Mouse (Mus musculus): Measurements from ENCODE around the gene Prkag2.
"Not testable (repeated sequence)": the region's sequence is repeated elsewhere in the genome, so short reads cannot be mapped to it uniquely, and the experiment has no call there.

Prkag2 gene

DNA sequence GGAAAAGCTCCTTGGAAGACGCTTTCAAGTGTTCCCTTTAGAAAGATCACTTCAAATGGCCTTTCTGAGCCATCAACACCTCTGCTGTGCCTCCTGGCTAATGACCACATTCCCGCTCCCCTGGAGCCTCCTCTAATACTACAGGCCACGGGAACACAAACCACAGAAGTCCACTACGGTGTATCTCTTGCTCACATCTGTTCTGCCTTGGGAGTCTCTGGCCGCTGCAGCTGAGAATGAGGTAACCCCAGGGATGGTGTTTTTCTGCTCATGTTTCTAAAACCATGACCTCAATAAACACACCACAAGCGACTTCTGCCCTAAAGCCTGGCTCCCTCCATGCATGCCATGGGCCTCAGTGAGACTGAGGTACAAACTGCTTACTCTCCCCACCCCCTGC lies 227.2 kb downstream of the Prkag2 start:
- DNase-seq (ENCODE audit: low spot score in 2 of 2), result no peak

- no peak for DNase-seq (ENCODE audit: low spot score in 2 of 2)
Observed at GRCm38 (mm10) chr5:24871276-24871675, 229.2 kb downstream of the Prkag2 start.

GRCm38 (mm10) chr5:24869796-24870289 lies 230.6 kb downstream of the Prkag2 start:
- DNase-seq (ENCODE audit: low spot score in 2 of 2), result peak; percentile 24 to 39

DNA sequence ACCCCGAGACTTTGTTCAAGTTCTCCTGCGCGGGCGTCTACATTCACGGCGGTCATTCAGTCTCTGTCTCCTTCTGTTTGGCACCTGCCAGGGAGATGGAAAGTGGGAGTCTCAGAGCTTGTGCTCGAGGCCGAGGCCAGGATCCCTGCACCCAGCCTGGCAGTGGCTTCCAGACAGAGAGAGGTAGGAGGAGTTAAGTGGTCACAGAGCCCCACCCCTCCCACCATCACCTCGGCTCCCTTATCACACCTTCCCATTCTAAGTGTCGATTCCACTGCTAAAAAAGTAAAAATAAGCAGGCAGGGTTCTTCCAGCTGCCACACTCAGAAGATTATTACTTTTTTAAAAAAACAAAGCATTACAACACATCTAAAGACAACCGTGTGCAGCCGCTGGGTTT lies 236.6 kb downstream of the Prkag2 start:
- DNase-seq (ENCODE audit: low spot score in 2 of 2), result no peak

DNA sequence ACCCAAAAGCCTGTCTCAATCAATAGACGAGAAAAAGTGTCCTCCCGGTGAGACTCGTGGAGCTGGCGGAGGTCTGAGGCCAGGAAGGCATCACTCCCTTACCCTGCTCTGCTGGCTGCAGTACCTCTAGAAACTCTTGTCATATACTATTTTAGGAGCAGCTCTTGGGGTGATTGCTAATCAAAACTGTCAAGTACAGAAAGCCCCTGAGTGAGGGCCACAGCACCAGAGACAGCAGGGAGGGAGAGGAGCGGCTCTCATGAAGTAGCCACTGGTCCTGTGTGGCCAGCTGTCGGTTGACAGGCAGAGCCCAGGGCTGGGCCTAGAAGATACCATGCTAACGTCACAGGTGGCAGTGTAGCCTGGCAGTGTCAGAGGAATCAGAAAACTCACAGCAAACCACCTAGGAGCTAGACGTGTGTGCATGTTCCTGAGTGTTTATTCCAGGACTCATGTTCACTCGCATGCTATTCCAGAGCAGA lies 239.0 kb downstream of the Prkag2 start:
- DNase-seq (ENCODE audit: low spot score in 2 of 2), result no peak

DNA sequence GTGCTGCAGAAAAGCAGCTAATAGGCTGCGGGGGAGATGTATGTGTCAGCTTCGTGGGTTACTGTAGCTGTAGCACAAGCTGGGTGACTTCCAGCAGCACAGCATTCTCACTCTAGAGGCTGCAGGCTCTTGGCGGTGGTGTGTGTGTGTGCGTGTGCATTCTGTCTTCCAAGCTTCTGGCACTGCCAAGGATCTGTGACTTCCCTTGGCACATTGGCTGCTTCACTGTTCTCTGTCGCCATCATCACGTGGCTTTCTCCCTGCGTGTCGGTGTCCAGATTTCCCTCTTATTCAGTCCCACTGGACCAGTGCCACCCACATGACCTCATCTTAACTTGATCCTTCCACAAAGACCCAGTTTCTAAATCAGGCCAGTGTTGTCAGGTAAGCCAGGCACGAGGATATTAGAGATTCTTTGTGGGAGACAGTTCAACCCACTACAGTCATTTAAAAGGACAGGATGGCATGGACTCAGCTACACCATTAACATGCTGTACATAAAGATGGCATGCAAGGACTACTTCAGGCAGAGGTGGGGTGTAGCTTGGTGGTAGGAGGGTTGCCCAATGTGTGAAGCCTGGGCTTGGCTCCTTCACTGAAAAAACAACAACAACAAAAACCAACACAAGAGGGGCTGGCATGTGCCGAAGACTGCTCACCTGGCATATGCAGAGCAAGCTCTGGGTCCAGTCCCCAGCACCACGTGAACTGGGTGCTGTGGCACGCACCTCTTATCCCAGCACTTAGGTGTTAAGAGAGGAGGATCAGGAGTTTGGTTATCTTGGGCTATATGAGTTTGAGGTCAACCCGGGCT lies 239.6 kb downstream of the Prkag2 start:
- no peak for DNase-seq (ENCODE audit: low spot score in 2 of 2)

- DNase-seq (ENCODE audit: low spot score in 2 of 2), result no peak
Observed at GRCm38 (mm10) chr5:24859771-24860540, 240.5 kb downstream of the Prkag2 start.

DNA sequence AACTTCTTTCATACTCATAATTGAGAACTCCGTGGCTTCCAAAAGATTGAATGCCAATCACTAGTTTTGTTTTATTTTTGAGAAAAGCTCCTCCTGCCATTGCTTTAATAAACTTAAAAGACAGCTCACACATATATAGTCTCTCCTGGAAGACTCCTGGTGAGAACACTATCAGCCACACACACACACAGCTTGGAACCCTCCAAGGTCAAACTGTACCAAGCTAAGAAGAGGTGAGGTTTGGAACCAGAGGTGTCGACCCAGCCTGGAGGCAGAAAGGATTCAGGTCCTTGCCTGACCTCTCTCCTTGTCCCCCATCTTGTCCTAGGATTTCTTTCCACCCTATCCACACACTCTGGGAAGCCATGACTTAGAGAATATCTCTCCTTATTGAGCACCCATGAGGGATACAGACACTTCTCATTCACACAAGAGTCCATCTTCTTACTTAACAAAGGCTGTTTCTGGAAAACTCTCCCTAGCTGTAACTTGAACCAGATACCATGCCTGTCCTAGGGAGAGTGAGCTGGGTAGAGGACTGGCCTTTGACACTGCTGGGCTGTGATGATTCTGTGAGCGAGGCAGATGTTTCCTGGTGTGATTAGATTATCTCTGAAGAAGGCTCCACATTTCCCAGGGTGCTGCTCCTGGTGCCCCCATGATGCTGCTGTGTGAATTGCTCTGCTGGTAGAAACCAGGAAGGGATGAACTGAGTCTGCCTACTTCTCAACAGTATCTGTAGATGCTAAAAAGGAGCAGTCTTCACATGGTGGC lies 245.4 kb downstream of the Prkag2 start:
- no peak for DNase-seq (ENCODE audit: low spot score in 2 of 2)

GRCm38 (mm10) chr5:24854256-24854655 lies 246.2 kb downstream of the Prkag2 start:
- DNase-seq (ENCODE audit: low spot score in 2 of 2), result no peak

DNA sequence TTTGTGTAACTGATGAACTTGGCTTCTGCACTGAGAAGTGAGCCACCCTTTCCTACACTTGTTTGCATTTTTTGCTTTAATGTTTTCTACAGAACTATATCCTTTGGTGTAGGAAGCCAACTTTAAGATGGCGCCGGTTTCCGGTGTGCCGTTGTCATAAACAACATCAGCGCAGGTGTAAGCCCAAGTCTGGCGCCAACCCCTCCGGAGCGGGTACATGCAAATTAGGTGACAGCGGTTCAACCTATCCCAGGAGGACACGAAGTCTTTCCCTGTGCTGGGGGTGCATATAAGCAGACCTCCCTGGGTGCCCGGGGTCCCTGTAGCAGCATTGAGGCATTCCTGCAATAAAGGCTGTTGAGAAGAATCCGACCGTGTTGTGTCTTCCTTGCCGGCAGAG lies 252.2 kb downstream of the Prkag2 start:
- DNase-seq (ENCODE audit: low spot score in 2 of 2), result not testable (repeated sequence)

DNA sequence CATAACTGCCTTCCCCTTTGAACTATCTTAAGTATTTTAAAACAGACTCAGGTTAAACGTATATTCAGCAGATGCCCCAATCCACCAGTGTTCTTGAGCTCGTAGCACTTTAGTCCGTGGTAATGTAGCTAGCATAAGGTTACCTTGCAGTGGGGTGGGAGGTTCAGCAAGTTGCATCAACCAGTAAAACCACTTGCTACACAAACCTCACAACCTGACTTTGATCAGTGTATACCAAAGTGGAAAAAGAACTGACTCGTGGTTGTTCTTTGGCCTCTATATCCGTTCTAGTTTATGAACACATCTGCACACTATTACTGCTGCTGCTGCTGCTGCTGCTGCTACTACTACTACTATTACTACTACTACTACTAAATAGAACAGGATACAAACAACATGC lies 256.6 kb downstream of the Prkag2 start:
- no peak for DNase-seq (ENCODE audit: low spot score in 2 of 2)

GRCm38 (mm10) chr5:24843103-24843475 lies 257.4 kb downstream of the Prkag2 start:
- DNase-seq (ENCODE audit: low spot score in 2 of 2), result no peak

GRCm38 (mm10) chr5:24842274-24843102 lies 258.0 kb downstream of the Prkag2 start, which contains the start of gene Rheb:
Rheb (minus strand) TSS chr5:24842624.
- peak; percentile 92 to 96 for DNase-seq (ENCODE audit: low spot score in 2 of 2)

DNA sequence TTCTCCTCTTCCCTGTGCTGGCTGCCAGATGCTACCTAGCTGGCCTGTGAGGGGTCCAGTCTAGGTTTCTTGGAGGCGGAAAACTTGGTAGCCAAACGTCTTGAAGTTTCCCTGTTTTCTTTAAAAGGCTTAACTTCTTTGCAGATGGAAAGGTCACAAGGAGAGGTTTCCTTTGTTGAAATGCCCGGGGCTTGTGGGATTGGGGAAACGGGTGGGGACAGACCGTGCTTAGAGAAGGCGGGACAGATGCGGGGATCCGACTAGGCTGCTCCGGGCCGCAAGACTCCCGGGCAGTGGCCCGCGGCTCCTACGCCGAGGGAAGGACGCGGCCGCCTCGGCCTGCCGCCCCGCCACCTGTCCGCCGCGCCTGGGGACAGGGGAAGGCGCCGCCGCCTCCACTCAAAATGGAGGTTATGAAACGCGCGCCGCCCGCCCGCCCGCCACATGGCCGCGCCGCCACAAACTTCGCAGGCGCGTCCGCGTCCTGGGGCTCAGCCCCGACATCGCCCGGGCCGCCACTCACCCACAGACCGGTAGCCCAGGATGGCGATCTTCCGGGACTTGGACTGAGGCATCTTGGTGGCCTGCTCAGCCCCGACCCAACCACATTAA lies 258.7 kb downstream of the Prkag2 start:
- peak in 1 of 2 experiments; percentile 53 for DNase-seq (ENCODE audit: low spot score in 2 of 2)

DNA sequence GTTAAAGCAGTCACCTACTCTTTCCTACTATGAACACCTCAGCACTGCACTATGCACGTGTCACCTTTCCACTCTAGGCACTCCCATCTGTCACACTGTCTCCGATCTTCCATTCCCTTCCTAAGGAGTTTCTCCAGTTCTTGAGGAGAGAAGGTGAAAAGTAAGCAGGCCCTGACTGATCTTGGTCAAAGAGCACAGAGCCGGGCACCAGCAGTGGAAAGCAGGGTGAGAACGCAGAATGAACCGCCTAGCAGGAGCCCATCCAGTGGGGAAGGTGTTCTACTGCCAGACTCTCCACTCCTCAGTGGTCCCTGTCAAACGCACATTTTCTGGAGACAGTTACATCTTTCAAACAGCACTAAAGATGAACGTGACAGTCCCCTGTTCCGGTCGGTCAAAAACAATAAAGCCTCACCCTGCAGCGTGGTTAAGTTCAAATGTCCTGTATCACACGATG lies 259.4 kb downstream of the Prkag2 start:
- no peak for DNase-seq (ENCODE audit: low spot score in 2 of 2)

GRCm38 (mm10) chr5:24834491-24834890 lies 266.0 kb downstream of the Prkag2 start:
- no peak for DNase-seq (ENCODE audit: low spot score in 2 of 2)

GRCm38 (mm10) chr5:24831912-24832311 lies 268.5 kb downstream of the Prkag2 start:
- no peak for DNase-seq (ENCODE audit: low spot score in 2 of 2)

DNA sequence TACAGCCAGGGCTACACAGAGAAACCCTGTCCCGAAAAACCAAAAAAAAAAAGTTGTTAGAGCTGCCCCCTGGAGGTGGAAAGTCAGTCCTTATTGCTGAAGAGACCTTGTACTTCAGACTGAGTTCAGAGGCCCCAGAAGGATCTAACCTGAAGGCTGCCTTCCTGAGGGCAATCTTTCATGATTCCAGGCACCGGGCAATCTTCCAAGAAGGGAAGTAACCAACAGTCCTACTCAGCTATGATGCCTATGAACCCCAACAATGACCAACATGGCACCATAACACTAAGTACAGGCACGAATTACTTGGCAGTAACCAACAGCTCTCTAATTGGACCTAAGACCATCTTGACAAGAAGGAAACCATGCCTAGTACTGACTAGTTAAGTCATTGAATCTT lies 272.0 kb downstream of the Prkag2 start:
- no peak for DNase-seq (ENCODE audit: low spot score in 2 of 2)

DNA sequence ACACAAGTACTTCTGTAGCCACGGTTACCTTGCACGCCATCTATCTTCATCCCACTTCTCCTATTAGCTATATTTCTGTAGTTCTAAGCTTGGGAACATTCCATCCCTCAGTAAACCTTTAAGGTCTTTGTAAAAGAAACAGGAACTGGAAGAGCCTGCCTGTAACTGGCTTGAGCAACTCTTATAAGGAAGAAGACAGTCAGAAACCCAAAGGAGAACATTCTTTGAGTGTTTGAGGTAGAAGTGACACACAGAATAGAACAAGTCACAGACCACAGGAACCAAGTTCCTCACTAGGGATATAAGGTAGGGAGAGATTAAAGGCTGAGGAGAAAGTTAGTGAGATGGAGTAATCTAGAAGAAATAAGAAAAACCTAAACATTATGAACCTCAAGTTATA lies 273.3 kb downstream of the Prkag2 start:
- no peak for DNase-seq (ENCODE audit: low spot score in 2 of 2)

DNA sequence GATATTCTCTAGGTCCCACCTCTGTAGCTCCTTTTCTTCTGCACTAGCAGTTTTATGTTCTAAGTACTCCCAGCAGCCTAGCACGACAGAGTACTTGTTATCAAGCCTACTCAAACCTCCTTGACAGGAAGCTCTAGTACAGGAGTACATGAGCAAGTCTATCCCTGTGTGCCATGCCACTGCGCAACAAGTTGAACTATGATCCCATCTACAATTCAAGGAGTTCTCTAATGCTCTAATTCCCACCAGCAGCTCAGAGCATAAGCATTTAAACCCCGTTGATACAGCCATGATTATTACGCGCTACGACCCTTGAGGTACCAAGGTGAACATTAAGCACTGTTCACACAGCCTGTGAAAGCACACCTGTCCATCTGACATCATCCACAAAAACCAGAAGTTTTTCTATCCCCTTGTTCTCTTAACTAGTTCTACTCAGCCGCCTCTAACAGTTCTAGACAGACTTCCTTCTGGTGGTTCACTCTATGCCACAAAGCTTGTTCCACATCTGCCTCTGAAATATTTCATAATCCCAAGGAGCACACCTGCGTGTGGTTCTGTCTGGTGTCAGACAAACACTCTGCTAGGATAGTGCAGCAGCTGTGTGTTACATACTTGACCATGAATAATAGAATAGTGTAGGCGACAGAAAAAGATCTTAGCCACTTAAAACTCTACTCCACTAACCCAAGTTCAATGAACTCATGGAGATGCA lies 274.2 kb downstream of the Prkag2 start:
- DNase-seq (ENCODE audit: low spot score in 2 of 2), result no peak
